Mouse (Mus musculus) megakaryocyte progenitor cell, adult 5-6 weeks (primary cell): ENCODE results near the gene Mov10l1. TPM values are rescaled to one million over a fixed set of nuclear protein-coding genes. Genes with fewer than 3 reads are reported as not detected.

Source experiments
- ATAC-seq: replicated peaks from 2 replicates; pipeline ENCODE4 v1.8.0; 2016; ENCODE audit warnings: mild to moderate bottlenecking, moderate TSS enrichment, inconsistent platforms; ENCODE audit not compliant: poor library complexity
- total RNA-seq, 2 experiments: library from RNA; stranded (forward) in 1 of 2; stranded (reverse) in 1 of 2; fragments of 157-497, 149-512 nt in 1 of 2; fragments of 200-1000 nt in 1 of 2; gene quantifications; 2 replicates each; pipeline versions ENCODE4 v1.2.3 to v1.2.4; 2015 to 2017

The Mov10l1 gene
- total RNA-seq, 2 experiments from 2014 or later = not detected

DNA sequence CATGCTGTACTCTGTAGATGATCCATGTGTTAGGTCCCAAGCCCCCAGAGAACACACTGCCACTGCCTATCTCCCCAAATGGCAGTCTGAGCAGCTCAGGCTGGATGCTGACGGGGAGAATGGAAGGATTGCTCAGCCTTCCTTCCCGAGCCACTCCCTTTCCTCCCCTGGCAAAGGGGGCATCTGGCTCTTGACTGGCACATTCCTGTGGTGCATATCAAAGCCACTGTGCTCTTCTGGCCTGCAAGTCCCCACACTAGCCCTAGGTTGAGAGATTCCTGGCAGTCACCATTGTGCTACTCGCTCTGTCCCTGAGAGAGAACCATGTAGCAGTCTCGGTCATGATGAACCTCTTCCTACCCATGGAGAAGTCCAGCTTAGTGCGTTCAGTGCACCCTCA lies 25.1 kb downstream of the Mov10l1 start:
- no peak for ATAC-seq

GRCm38 (mm10) chr15:89016722-89017121 lies 34.0 kb downstream of the Mov10l1 start:
- ATAC-seq = no peak; the same call in 1 of the 2 replicates

DNA sequence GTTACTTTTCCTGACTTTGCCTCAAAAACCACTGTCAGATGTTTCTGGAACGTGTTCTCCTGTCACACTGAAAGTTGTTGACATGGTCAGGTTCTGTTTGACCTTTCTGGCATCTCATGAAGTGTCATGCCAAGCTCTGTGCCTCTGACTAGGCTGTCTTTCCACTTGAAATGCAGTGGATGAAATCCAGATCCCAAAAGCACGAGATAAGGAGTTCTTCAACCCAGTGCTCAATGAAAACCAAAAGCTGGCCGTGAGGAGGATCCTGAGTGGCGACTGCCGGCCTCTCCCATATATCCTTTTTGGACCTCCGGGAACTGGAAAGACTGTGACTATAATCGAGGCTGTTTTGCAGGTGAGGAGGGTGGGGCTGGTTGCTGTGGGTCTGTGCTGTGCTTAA lies 37.4 kb downstream of the Mov10l1 start:
- no peak for ATAC-seq

DNA sequence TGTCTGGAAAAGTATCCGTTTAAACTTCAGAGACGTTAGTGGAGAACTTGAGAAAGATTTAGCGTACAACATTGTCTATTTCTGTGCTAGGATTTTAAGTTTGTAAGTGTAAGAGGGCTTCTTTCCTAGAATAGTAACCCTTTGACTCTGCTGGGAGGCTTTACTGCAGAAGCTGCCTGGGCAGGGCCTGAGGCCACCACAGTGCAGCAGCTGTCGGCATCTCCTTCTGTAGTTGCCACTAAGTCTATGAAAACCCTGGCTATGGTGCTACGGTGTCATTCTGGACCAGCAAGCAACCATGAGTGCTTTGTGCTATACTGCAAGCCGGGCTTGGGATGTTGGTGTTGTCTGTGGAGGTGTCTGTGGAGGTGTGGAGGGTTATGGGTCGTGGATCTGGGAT lies 37.8 kb downstream of the Mov10l1 start:
- no peak for ATAC-seq

DNA sequence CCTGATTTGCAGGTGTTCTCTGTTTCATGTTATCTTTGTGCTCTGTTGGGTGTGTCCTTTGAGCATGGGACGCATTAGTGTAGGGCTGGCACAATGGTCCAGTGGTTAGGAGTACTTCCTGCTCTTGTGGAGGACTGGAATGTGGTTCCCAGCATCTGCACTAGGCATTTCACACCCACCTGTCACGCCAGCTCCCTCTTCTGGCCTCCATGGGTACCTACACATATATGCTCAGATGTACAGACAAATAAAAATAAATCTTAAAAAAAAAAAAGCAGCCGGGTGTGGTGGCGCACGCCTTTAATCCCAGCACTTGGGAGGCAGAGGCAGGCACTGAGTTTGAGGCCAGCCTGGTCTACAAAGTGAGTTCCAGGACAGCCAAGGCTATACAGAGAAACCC lies 61.7 kb downstream of the Mov10l1 start:
- no peak for ATAC-seq

GRCm38 (mm10) chr15:89046356-89046755 lies 63.6 kb downstream of the Mov10l1 start:
- ATAC-seq = no peak

DNA sequence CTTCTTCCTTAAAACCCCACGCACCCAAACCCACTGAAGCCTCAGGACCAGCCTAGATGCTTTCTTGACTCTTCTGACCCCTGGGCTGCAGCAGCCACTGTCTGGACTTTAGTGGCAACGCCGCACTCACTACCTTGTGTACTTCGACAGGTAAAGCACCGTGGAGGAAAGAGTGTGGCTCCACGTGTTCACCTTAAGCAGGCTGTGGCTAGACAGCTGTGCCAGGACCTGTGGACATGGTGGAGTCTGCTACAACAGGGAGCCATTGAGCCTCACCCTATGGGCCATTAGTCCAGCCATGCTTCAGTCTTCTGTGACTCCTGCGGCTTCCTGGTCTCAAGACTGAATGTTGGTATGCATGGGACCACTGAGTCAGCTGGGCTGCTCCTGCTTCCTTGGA lies 72.0 kb downstream of the Mov10l1 start:
- no peak for ATAC-seq

DNA sequence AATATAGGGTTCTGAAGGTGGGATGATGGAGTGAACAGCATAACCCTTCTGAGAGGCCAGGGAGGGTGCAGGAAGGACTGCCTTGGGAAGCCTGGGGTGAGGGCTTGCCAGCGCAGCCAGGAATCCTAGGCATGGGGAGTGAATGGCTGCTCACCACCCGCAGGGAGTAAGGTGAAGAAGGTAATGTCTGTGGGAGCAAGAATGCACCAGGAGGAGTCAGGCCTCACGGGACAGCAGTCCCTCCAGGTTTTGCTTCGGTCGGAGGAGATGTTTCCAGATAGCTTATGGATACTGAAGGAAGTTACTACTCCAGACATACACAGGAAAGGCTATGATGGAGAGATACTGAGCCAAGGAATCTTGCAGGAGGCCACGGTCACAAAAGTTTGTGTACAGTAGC lies 76.0 kb downstream of the Mov10l1 start:
- no peak for ATAC-seq

DNA sequence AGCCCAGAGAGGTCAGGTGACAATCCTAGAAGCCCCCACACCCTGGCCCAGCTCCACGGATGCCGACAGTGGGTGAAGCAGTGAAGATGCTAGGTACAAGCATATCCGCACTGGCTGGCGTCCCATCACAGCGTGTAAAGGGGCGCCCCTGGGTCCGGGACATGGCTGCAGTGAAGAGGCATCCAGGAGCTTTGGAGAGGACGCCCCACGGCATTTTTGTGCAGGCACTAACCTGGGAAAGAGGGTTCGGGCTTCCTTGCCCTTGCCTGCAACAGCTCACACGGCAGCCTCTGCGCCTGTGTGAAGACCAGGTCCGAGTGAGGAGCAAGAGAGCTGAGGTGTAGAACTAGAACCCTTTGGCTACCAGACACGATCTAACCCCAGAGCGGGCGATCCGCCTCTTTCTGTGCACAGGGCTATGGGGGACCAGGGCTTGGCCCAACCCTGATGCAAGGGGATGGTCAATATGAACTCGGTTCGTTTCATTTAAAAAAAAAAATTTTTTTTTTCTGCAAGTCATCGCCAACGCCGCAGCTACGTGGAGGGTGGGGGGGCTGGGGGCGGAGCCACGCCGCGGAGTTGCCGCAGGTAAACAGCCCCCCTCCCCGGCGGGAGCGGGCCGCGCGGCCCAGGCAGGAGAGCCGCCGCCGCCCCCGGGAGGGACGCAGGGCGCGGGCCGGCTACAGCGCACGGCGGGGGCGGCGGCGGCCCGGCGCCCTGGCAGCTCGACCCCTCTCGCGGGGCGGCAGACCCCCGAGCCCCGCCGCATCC lies 76.6 kb downstream of the Mov10l1 start, which contains the start of gene Panx2:
TSS of gene Panx2 (plus strand) at position 574 of the 771 bp plus-strand sequence.
- no peak for ATAC-seq

- ATAC-seq = no peak
Observed at GRCm38 (mm10) chr15:89060032-89060681, 77.4 kb downstream of the Mov10l1 start.

GRCm38 (mm10) chr15:89060811-89061460 lies 78.2 kb downstream of the Mov10l1 start:
- ATAC-seq = no peak; the same call in 1 of the 2 replicates

DNA sequence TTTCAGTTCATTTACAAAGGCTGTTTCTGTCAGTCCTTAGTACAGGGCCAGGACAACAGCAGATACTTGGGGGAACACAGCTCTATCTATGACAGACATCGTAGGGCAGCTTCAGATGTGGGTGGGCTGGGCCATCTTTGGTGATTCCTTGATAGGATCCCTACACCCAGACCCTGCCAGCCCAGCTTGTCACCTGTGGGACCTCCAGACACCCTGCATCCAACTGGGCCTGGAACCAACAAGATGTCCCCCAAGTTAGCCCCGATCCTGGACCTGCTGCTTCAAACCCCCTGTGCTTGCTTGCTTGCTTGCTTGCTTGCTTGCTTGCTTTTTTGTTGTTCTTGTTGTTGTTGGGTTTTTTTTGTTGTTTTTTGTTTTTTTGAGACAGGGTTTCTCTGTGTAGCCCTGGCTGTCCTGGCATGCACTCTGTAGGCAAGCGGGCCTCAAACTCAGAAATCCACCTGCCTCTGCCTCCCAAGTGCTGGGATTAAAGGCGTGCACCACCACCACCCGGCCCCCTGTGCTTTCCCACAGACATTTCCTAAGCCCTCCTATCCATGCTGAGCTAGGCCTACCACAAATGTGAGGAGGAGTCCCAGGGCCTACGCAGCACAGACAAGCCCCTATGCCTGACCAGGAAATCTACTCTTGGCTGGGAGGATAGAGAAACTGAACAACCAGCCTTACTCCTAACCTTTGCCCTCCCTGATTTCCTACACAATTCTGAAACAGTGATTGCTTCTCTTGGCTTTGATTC lies 79.2 kb downstream of the Mov10l1 start:
- ATAC-seq = no peak

- no peak for ATAC-seq
Observed at GRCm38 (mm10) chr15:89062518-89062910, 79.8 kb downstream of the Mov10l1 start.

- no peak for ATAC-seq
Observed at GRCm38 (mm10) chr15:89063001-89063400, 80.3 kb downstream of the Mov10l1 start.

DNA sequence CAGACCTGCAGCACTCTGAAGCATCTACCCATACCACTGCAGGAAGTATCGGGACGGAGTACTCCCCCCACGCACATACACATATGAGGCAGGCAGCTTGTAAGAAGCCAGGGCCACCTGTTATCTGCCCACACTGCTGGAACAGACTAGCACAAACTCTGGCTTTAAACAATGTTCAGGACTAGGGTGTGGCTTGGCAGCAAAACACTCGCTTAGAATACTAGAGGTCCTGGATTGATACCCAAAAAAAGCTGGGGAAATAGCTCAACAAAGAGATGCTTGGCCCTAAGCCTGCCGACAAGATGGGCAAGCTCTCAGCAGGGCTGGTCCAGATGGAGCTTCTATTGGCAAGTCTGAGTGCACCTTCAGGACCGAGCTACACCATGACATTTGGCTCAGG lies 80.8 kb downstream of the Mov10l1 start:
- no peak for ATAC-seq

DNA sequence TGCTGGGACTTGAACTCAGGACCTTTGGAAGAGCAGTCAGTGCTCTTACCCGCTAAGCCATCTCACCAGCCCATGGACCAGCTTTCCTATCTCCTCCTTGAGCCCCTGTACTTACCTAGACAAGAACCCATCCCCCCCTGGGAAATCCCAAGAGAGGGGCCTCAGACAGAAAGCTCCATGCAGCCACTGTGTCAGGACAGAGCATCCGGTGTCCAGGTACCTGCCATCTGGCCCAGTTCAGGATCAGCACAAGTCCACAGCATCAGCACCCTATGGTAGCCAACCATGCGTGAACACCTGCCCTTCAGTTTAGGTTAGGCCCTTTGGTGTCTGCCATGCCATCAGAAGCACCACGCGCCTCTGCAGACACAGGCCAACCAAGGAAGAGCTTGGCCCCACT lies 82.2 kb downstream of the Mov10l1 start:
- no peak for ATAC-seq

DNA sequence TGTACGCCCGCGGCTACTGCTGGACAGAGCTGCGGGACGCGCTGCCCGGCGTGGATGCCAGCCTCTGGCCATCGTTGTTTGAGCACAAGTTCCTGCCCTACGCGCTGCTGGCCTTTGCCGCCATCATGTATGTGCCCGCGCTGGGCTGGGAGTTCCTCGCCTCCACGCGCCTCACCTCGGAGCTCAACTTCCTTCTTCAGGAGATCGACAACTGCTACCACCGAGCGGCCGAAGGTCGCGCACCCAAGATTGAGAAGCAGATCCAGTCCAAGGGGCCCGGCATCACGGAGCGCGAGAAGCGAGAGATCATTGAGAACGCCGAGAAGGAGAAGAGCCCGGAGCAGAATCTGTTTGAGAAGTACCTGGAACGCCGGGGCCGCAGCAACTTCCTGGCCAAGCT lies 84.9 kb downstream of the Mov10l1 start:
- ATAC-seq = peak; percentile 67

DNA sequence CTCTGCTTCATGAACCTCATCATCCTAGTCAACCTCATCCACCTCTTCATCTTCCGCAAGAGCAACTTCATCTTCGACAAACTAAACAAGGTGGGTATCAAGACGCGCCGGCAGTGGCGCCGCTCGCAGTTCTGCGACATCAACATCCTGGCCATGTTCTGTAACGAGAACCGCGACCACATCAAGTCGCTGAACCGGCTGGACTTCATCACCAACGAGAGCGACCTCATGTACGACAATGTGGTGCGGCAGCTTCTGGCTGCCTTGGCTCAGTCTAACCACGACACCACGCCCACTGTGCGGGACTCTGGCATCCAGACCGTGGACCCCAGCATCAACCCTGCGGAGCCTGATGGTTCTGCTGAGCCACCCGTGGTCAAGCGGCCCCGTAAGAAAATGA lies 85.5 kb downstream of the Mov10l1 start:
- ATAC-seq = no peak

DNA sequence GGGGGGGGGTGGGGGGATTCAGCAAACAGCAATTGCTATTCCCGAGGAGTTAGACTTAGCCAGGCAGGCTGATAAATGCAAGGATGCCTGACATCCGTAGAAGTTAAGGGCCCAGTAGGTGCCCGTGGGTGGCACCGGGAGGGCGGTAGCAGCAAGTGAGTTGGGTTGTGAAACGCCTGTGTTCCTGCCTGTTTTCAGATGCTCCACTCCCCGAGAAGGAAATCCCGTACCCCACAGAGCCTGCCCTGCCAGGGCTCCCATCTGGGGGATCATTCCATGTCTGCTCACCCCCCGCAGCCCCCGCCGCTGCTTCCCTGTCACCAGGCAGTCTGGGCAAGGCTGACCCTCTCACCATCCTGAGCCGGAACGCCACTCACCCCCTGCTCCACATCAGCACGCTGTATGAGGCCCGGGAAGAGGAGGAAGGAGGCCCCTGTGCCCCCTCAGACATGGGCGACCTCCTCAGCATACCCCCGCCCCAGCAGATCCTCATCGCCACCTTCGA lies 86.7 kb downstream of the Mov10l1 start:
- no peak for ATAC-seq

DNA sequence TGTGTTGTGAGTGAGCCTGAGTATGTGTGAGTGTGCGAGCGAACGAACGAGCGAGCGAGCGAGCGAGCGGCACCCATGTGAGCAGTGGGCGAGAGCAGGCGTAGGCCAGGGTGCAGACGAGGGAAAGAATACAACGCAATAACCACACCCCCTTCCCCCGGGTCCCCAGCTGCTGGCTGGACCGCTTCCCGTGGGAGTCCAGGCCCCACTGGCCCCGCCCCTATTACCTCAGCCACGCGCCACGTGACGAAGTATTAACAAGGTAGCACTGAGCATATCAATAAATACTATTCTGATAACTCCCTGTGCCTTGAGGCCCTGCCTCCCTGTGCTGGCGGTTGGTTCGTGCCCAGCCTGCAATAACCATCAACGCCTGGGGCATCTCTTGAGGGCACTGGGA lies 87.9 kb downstream of the Mov10l1 start:
- no peak for ATAC-seq

- ATAC-seq = peak; percentile 36
Observed at GRCm38 (mm10) chr15:89073993-89074603, 91.4 kb downstream of the Mov10l1 start.
